Mouse (Mus musculus): ENCODE results near the gene Ccdc122. TPM values are rescaled to one million over a fixed set of nuclear protein-coding genes. Genes with fewer than 3 reads are reported as not detected.
"Not testable (repeated sequence)": the region's sequence is repeated elsewhere in the genome, so short reads cannot be mapped to it uniquely, and the experiment has no call there.

Ccdc122 gene
- polyA plus RNA-seq (2015; fragmentation: Nextera tagmentation; extraction: Ambion mirVana), result 1.4 TPM in 2 replicates

DNA sequence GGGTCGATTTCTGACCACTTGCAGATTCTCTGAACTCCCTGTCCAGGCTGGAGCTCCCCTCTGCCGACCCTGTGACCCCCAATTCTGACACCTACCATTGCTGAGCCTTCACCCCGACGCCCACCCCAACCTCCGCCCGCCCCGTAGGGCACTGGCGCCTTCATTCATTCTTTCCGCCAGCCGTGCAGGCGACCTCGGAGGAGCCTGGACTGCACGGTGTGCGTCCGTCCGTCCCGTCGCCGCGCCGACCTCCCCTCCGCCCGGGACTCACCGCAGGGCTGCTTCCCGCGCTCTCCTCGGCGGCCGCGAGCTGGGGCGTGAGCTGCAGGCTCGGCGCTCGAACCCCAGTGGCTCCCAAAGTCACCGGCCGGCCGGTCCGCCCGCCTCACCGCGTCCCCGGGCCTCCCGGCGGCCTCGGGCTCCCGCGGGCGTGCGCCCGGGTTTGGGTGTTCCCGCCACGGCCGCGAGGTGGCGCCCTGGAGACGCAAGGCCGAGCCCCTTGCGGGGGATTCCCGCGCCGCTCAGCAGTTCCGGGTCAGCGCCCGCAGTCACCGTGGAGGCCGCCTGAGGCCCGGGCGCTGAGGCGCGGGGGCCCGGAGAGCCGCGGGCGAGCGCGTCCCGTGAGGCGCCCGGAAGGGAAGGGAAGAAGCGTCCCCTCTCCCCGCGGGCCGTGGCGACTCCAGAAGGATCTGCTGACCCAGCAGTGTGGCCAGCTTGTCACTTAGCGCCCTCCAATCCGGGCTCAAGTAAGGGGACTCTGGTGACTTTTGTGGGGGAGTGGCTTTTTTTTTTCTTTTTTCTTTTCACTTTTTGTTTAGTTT is at the start of gene Ccdc122, which contains the start of gene Lacc1:
Ccdc122 (plus strand) TSS at position 547 of the 821 bp plus-strand sequence.
Lacc1 (minus strand) TSS at position 679 of the 821 bp plus-strand sequence.
- under 1% methylated on average over 76 of the region's 86 CpGs for WGBS
- ATAC-seq (replicated peaks; ENCODE audit: low FRiP score), result peak; percentile 85
- Histone ChIP-seq H3K4me2 (peak within 1 kb of the TSS; percentile 86), H3K36me3 (no peaks in the 10 kb centered on the region), H3K4me3 (replicated peaks) (peak within 1 kb of the TSS; percentile 67), H3K9ac (peak within 1 kb of the TSS; percentile 67), H3K9me3 (replicated peaks) (no peaks in the 10 kb centered on the region), H3K27me3 (no peaks in the 10 kb centered on the region), H3K4me1 (0 out of 2 replicates have a peak, but pooled peaks cover 4% of the 10 kb centered on the region), H3K27ac (no peak within 1 kb of the TSS)

DNA sequence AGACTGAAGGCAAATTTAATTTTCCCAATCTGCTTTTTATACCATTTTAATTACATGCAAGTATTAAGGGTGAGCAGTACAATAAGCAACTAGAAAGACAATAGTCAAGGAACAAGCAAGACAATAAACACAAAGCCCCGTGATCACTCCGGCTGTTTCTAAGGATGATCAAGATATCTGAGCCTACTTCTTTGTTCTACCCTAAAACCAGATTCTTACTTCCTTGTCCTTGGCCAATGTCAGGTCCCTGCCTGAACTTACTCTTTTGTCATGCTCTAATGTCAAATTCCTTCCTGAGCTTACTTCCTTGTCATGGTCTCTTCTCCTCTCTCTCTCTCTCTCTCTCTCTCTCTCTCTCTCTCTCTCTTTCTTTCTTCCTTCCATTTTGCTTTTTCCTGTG is 46.2 kb upstream of the Ccdc122 start:
- H3K4me2 ChIP-seq; H3K27ac ChIP-seq; H3K9ac ChIP-seq; H3K9me3 ChIP-seq (replicated peaks); H3K27me3 ChIP-seq; H3K4me1 ChIP-seq; ATAC-seq (replicated peaks; ENCODE audit: low FRiP score); H3K4me3 ChIP-seq (replicated peaks); H3K36me3 ChIP-seq: not testable (repeated sequence)
- WGBS, result 97% methylated on average over 2 of the region's 2 CpGs

GRCm38 (mm10) chr14:77004740-77005139 is 31.8 kb upstream of the Ccdc122 start:
- Histone ChIP-seq H3K27me3 (no peaks in the 10 kb centered on the region), H3K9me3 (replicated peaks) (no peaks in the 10 kb centered on the region), H3K4me1 (peaks cover 32% of the 10 kb centered on the region), H3K4me2 (0 out of 2 replicates have a peak overlapping the region, but pooled peaks have one; percentile 17), H3K36me3 (no peaks in the 10 kb centered on the region), H3K4me3 (replicated peaks) (no peak overlapping the region), H3K27ac (peak overlapping the region; percentile 76), H3K9ac (no peak overlapping the region)
- WGBS, result 19% methylated on average over 8 of the region's 8 CpGs
- ATAC-seq (replicated peaks; ENCODE audit: low FRiP score), result peak; percentile 97

DNA sequence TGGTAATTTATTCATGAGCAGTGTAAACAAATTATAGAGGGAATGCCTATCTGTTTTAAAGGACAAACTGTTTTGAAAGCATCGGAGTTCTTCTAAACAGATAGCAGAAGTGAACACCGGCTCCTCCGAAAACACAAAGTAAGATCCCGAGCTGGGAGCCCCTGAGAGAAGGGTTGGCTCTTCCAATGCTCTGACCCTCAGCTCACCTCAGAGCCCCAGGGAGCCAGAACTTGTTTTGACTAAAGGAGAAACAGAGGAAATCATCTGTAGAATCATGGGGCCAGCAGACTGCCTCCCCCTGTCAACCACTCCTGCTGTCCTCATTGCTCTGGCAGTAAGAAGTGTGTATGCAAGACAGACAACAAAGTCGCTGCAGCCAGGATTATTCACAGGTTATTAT is 31.0 kb upstream of the Ccdc122 start:
- no peaks in the 10 kb centered on the region for H3K36me3 ChIP-seq
- no peaks in the 10 kb centered on the region for H3K27me3 ChIP-seq
- H3K9me3 ChIP-seq (replicated peaks), result no peaks in the 10 kb centered on the region
- H3K27ac ChIP-seq, result peak overlapping the region; percentile 76
- peaks cover 32% of the 10 kb centered on the region for H3K4me1 ChIP-seq
- ATAC-seq (replicated peaks; ENCODE audit: low FRiP score), result no peak
- H3K4me2 ChIP-seq, result 0 out of 2 replicates have a peak overlapping the region, but pooled peaks have one; percentile 17
- H3K4me3 ChIP-seq (replicated peaks), result no peak overlapping the region
- H3K9ac ChIP-seq, result no peak overlapping the region
- 40% methylated on average over 5 of the region's 5 CpGs for WGBS

- peak; percentile 44; the same call in 1 of the 2 replicates for ATAC-seq (replicated peaks; ENCODE audit: low FRiP score)
- H3K4me2 ChIP-seq, result no peak overlapping the region
- H3K36me3 ChIP-seq, result no peaks in the 10 kb centered on the region
- H3K4me1 ChIP-seq, result peaks cover 32% of the 10 kb centered on the region
- H3K9ac ChIP-seq, result no peak overlapping the region
- no peak overlapping the region for H3K4me3 ChIP-seq (replicated peaks)
- H3K27ac ChIP-seq, result no peak overlapping the region
- no peaks in the 10 kb centered on the region for H3K9me3 ChIP-seq (replicated peaks)
- no peaks in the 10 kb centered on the region for H3K27me3 ChIP-seq
- 11% methylated on average over 3 of the region's 3 CpGs for WGBS
These were observed 28.3 kb upstream of the Ccdc122 start for GRCm38 (mm10) chr14:77008238-77008637.

- no peak overlapping the region for H3K9ac ChIP-seq
- ATAC-seq (replicated peaks; ENCODE audit: low FRiP score), result no peak
- no peaks in the 10 kb centered on the region for H3K27me3 ChIP-seq
- no peak overlapping the region for H3K4me3 ChIP-seq (replicated peaks)
- 0 out of 2 replicates have a peak, but pooled peaks cover under 1% of the 10 kb centered on the region for H3K4me1 ChIP-seq
- 9% methylated on average over 3 of the region's 3 CpGs for WGBS
- no peaks in the 10 kb centered on the region for H3K9me3 ChIP-seq (replicated peaks)
- H3K4me2 ChIP-seq, result no peak overlapping the region
- no peak overlapping the region for H3K27ac ChIP-seq
- H3K36me3 ChIP-seq, result no peaks in the 10 kb centered on the region
These were observed 24.8 kb upstream of the Ccdc122 start for GRCm38 (mm10) chr14:77011804-77012203.

DNA sequence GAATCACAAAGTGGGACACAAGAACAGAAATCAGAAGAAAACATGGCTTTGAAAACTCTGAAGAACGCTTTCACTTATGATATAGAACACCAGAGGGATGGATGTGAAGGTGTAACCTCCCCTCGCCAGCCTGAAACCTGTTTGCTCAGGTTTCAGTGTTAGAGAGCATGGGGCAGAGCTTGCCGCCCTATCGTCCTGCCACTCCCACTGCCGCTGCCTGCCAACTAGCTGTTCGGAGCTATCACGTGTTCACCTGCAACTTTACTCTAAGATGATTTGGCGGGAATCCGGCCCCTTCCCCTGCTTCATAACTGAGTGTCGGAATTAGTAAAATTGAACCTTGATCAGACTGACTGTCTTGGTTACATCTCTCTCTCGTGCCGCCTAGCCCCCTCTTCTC is 19.8 kb upstream of the Ccdc122 start:
- H3K4me2 ChIP-seq; H3K4me1 ChIP-seq; H3K27me3 ChIP-seq; H3K27ac ChIP-seq; ATAC-seq (replicated peaks; ENCODE audit: low FRiP score); H3K9me3 ChIP-seq (replicated peaks); H3K9ac ChIP-seq; H3K4me3 ChIP-seq (replicated peaks); H3K36me3 ChIP-seq: not testable (repeated sequence)
- whole genome bisulfite sequencing, result 48% methylated on average over 12 of the region's 12 CpGs

GRCm38 (mm10) chr14:77017211-77017610 is 19.4 kb upstream of the Ccdc122 start:
- no peaks in the 10 kb centered on the region for H3K4me1 ChIP-seq
- H3K27ac ChIP-seq, result no peak overlapping the region
- no peaks in the 10 kb centered on the region for H3K9me3 ChIP-seq (replicated peaks)
- 81% methylated on average over 6 of the region's 6 CpGs for WGBS
- H3K36me3 ChIP-seq, result no peaks in the 10 kb centered on the region
- no peak overlapping the region for H3K9ac ChIP-seq
- ATAC-seq (replicated peaks; ENCODE audit: low FRiP score), result no peak
- H3K4me3 ChIP-seq (replicated peaks), result no peak overlapping the region
- no peaks in the 10 kb centered on the region for H3K27me3 ChIP-seq
- no peak overlapping the region for H3K4me2 ChIP-seq

GRCm38 (mm10) chr14:77024499-77024898 is 12.1 kb upstream of the Ccdc122 start:
- no peaks in the 10 kb centered on the region for H3K9me3 ChIP-seq (replicated peaks)
- no peak overlapping the region for H3K9ac ChIP-seq
- H3K27ac ChIP-seq, result no peak overlapping the region
- 84% methylated on average over 3 of the region's 3 CpGs for WGBS
- H3K4me1 ChIP-seq, result no peaks in the 10 kb centered on the region
- no peaks in the 10 kb centered on the region for H3K27me3 ChIP-seq
- H3K4me2 ChIP-seq, result no peak overlapping the region
- 0 out of 2 replicates have a peak, but pooled peaks cover 3% of the 10 kb centered on the region for H3K36me3 ChIP-seq
- no peak overlapping the region for H3K4me3 ChIP-seq (replicated peaks)
- ATAC-seq (replicated peaks; ENCODE audit: low FRiP score), result no peak

- no peaks in the 10 kb centered on the region for H3K4me1 ChIP-seq
- 0 out of 2 replicates have a peak, but pooled peaks cover 3% of the 10 kb centered on the region for H3K36me3 ChIP-seq
- WGBS, result 51% methylated on average over 5 of the region's 5 CpGs
- H3K9ac ChIP-seq, result no peak overlapping the region
- no peak for ATAC-seq (replicated peaks; ENCODE audit: low FRiP score)
- H3K4me2 ChIP-seq, result no peak overlapping the region
- H3K27ac ChIP-seq, result no peak overlapping the region
- no peaks in the 10 kb centered on the region for H3K27me3 ChIP-seq
- no peak overlapping the region for H3K4me3 ChIP-seq (replicated peaks)
- no peaks in the 10 kb centered on the region for H3K9me3 ChIP-seq (replicated peaks)
These were observed 7.1 kb upstream of the Ccdc122 start for GRCm38 (mm10) chr14:77029319-77030054.

DNA sequence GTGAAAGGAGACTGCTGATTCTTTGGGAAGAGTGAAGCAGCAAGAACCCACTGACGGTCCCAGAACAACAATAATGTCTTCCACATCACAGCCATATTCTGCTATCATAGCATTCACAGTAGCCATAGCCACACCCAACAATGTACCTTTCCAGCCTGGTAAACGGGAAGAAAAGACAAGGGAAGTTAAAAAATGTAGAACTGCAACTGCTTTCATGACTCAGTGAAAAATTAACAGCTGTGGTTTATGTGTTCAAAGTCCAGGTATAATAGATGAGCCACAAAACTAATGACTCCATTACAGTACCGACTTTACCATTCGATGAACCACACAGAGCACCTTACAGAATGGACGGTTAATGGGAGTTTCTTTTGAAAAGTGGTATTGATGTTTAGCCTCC is 5.8 kb upstream of the Ccdc122 start:
- no peak overlapping the region for H3K27ac ChIP-seq
- H3K36me3 ChIP-seq, result 0 out of 2 replicates have a peak, but pooled peaks cover 3% of the 10 kb centered on the region
- no peak overlapping the region for H3K4me3 ChIP-seq (replicated peaks)
- WGBS, result 83% methylated on average over 5 of the region's 5 CpGs
- no peaks in the 10 kb centered on the region for H3K27me3 ChIP-seq
- no peaks in the 10 kb centered on the region for H3K4me1 ChIP-seq
- H3K4me2 ChIP-seq, result no peak overlapping the region
- H3K9ac ChIP-seq, result no peak overlapping the region
- H3K9me3 ChIP-seq (replicated peaks), result no peaks in the 10 kb centered on the region
- no peak for ATAC-seq (replicated peaks; ENCODE audit: low FRiP score)

DNA sequence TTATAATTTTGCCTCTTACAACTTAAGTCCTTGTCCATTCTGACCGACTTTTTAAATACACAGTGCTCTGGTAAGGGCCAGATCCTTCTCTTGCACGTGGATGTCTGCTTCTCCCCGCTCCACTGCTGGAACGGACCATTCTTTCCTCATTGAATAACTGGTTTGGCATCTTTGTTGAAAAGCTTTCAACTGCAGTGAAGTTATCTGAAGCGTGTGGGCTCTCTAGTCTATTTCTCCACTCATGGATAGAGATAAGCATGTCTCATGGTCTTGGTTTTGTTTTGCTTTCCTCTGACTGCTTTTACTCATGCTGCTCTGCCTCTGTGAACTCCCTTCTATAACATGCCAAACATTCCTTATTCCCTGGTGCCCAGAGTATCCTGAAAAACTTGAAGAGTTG is 4.1 kb upstream of the Ccdc122 start:
- Histone ChIP-seq H3K4me1 (0 out of 2 replicates have a peak, but pooled peaks cover 4% of the 10 kb centered on the region), H3K4me3 (replicated peaks) (no peak overlapping the region), H3K9ac (no peak overlapping the region), H3K36me3 (0 out of 2 replicates have a peak, but pooled peaks cover 3% of the 10 kb centered on the region), H3K4me2 (no peak overlapping the region), H3K27me3 (no peaks in the 10 kb centered on the region), H3K9me3 (replicated peaks) (no peaks in the 10 kb centered on the region), H3K27ac (no peak overlapping the region)
- WGBS, result 76% methylated on average over 5 of the region's 5 CpGs
- ATAC-seq (replicated peaks; ENCODE audit: low FRiP score), result no peak

All from kidney, embryonic 15.5 days (tissue).